Mouse (Mus musculus) frontal cortex, adult (tissue): ENCODE measurements around the gene Htr3b.
A peak's percentile ranks its signal among the peaks of the same experiment; 100 is the strongest.

ENCODE experiments used
- ATAC-seq: cut with Nextera tagmentation; 2 replicates; pipeline ENCODE4 v1.9.2; 2017; ENCODE audit warnings: mild to moderate bottlenecking, moderate library complexity, mixed read lengths; ENCODE audit not compliant: low TSS enrichment

The Htr3b gene

DNA sequence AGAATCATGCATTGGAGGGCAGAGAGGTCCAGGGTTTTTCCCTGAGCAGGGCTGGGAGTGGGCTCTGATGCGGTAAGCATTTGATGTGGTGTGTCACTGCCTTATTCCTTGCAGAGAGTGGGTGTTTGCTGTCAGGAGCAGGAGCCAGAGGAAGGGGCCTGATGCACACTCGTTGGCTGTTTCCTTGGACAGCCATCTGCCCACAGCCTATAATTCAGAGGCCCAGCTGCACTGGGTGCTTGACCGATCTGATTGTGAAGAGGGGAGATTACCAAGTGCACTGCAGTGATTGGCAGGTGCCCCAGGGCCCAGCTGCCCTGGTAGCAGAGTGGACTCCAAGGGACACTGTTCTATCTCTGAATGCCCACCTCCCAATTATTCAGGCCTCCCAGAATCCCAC lies 36.0 kb downstream of the Htr3b start:
- no peak for ATAC-seq

DNA sequence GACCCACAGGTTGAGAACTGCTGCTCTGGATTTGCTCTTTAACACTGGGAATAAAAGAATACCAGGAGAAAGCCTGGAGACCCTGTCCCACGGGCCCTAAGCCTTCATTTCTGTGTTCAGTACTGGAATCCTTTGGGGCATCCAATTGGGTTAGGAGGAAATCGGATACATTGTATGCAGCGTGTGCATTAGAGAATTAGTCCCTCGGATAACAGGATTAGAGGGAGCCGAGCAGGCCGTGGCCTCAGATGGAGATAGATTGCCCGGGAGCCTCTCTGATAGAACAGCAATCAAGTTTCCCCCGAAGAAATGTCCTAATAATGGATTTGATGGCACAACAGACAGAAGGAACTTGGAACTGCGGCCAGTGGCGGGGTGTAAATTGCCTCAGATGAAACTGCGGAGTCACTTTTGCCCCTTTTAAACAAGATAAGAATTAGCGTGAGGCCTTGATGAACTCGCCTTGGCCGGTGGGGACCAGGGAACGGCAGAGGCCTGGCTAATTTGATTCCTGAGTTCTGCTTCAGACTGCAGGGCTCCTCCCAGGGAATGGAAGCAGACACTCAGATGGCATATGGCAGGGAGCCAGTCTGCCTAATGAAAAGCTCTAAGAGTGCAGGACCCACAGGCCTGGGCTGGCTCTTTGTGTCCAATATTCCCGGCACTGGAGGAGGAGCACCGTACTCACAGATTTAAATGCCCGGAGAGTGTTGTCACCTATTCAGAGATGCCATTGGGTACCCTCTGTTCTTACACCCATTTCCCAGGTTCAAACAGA lies 48.6 kb downstream of the Htr3b start:
- no peak for ATAC-seq

- ATAC-seq, result peak; percentile 79
Measured at GRCm38 (mm10) chr9:48910885-48911537, 53.8 kb downstream of the Htr3b start, which contains the start of gene Htr3a. Gene Htr3a, minus strand, starts transcription at chr9:48911099.

- no peak for ATAC-seq
Measured at GRCm38 (mm10) chr9:48904421-48904820, 60.4 kb downstream of the Htr3b start.

GRCm38 (mm10) chr9:48903766-48904165 lies 61.0 kb downstream of the Htr3b start:
- no peak for ATAC-seq

GRCm38 (mm10) chr9:48898551-48898950 lies 66.2 kb downstream of the Htr3b start:
- no peak for ATAC-seq

- no peak for ATAC-seq
Measured at GRCm38 (mm10) chr9:48895819-48896536, 68.8 kb downstream of the Htr3b start.

GRCm38 (mm10) chr9:48894755-48895154 lies 70.0 kb downstream of the Htr3b start:
- ATAC-seq, result no peak

GRCm38 (mm10) chr9:48893986-48894385 lies 70.8 kb downstream of the Htr3b start:
- peak; percentile 70 for ATAC-seq

DNA sequence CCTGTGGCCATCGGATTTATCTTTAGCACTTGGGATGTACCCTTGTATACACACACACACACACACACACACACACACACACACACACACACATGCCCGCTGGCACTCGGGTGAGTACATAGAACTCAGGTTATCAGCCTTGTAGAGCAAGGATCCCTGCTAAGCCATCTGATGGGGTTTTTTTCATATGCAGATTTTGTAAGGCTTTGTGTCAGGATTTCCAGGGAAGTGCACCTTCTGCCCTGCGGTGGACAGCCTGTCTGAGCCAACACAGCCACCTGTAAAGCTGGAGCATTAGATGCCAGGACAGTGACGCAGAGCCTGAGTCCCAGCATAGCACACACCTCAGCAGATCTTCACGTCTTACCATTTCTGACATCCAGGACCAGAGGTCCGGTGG lies 75.7 kb downstream of the Htr3b start:
- no peak for ATAC-seq
